Mouse (Mus musculus) liver, embryonic 14.5 days (tissue): ENCODE results near the gene Bnc2.

Experiments
- CTCF ChIP-seq: IDR thresholded peaks from 2 replicates; pipeline ENCODE4 v1.5.1; 2016; ENCODE audit warnings: antibody characterized with exemption, low read depth, control low read depth
- EP300 ChIP-seq: IDR thresholded peaks from 2 replicates; pipeline ENCODE4 v1.6.1; 2016; ENCODE audit warnings: antibody characterized with exemption, low read depth

GRCm38 (mm10) chr4:84272867-84273266, 402.2 kb downstream of the Bnc2 start:
- TF ChIP-seq CTCF: no peak
- TF ChIP-seq EP300: no peak
